Mouse (Mus musculus): ENCODE results near the gene Zglp1. TPM values are rescaled to one million over a fixed set of nuclear protein-coding genes. Genes with fewer than 3 reads are reported as not detected.

Zglp1 gene
- polyA plus RNA-seq, 1 experiment from 2014 or later, result 0.86 TPM

- peaks cover 59% of the 10 kb centered on the region for H3K4me1 ChIP-seq
- H3K27me3 ChIP-seq (replicated peaks), result peaks cover 82% of the 10 kb centered on the region
- under 1% methylated on average over 36 of the region's 36 CpGs for WGBS
- H3K4me2 ChIP-seq, result peak overlapping the region; percentile 98
- peak overlapping the region; percentile 59 for H3K4me3 ChIP-seq
- ATAC-seq (replicated peaks), result peak; percentile 72
- H3K9ac ChIP-seq, result peak overlapping the region; percentile 63
- no peaks in the 10 kb centered on the region for H3K9me3 ChIP-seq
- H3K36me3 ChIP-seq (replicated peaks), result no peaks in the 10 kb centered on the region
- 0 out of 2 replicates have a peak overlapping the region, but pooled peaks have one; percentile 39 for H3K27ac ChIP-seq
Measured at GRCm38 (mm10) chr9:21031251-21031895, 35.5 kb downstream of the Zglp1 start.

GRCm38 (mm10) chr9:21030781-21031250 lies 36.1 kb downstream of the Zglp1 start:
- H3K27ac ChIP-seq, result 0 out of 2 replicates have a peak overlapping the region, but pooled peaks have one; percentile 39
- 0% methylated on average over 13 of the region's 13 CpGs for WGBS
- H3K4me2 ChIP-seq, result peak overlapping the region; percentile 98
- H3K9me3 ChIP-seq, result no peaks in the 10 kb centered on the region
- H3K4me3 ChIP-seq, result peak overlapping the region; percentile 59
- peak overlapping the region; percentile 63; the same call in 1 of the 2 replicates for H3K9ac ChIP-seq
- ATAC-seq (replicated peaks), result peak; percentile 61
- peaks cover 76% of the 10 kb centered on the region for H3K27me3 ChIP-seq (replicated peaks)
- H3K4me1 ChIP-seq, result peaks cover 54% of the 10 kb centered on the region
- no peaks in the 10 kb centered on the region for H3K36me3 ChIP-seq (replicated peaks)

- Histone ChIP-seq H3K36me3 (replicated peaks) (no peaks in the 10 kb centered on the region), H3K4me2 (peak overlapping the region; percentile 98; the same call in 1 of the 2 replicates), H3K9ac (no peak overlapping the region), H3K4me1 (peaks cover 47% of the 10 kb centered on the region), H3K4me3 (0 out of 2 replicates have a peak overlapping the region, but pooled peaks have one; percentile 59), H3K27ac (no peak overlapping the region), H3K9me3 (no peaks in the 10 kb centered on the region), H3K27me3 (replicated peaks) (peaks cover 73% of the 10 kb centered on the region)
- 17% methylated on average over 22 of the region's 22 CpGs for WGBS
- ATAC-seq (replicated peaks), result no peak
Measured at GRCm38 (mm10) chr9:21030055-21030600, 36.8 kb downstream of the Zglp1 start.

GRCm38 (mm10) chr9:21029291-21030054 lies 37.4 kb downstream of the Zglp1 start, which contains the start of gene Icam4:
Icam4 (plus strand) TSS chr9:21029373.
- Histone ChIP-seq H3K27ac (no peak within 1 kb of the TSS), H3K9ac (no peak within 1 kb of the TSS), H3K4me1 (peaks cover 47% of the 10 kb centered on the region), H3K4me2 (peak within 1 kb of the TSS; percentile 34), H3K4me3 (0 out of 2 replicates have a peak within 1 kb of the TSS, but pooled peaks have one; percentile 7), H3K9me3 (no peaks in the 10 kb centered on the region), H3K27me3 (replicated peaks) (peaks cover 67% of the 10 kb centered on the region), H3K36me3 (replicated peaks) (no peaks in the 10 kb centered on the region)
- ATAC-seq (replicated peaks), result peak; percentile 9; the same call in 1 of the 2 replicates
- WGBS, result 3% methylated on average over 37 of the region's 37 CpGs

GRCm38 (mm10) chr9:21028560-21029110 lies 38.3 kb downstream of the Zglp1 start:
- Histone ChIP-seq H3K27ac (no peak overlapping the region), H3K9me3 (no peaks in the 10 kb centered on the region), H3K27me3 (replicated peaks) (peaks cover 60% of the 10 kb centered on the region), H3K9ac (no peak overlapping the region), H3K4me3 (no peak overlapping the region), H3K36me3 (replicated peaks) (no peaks in the 10 kb centered on the region), H3K4me2 (no peak overlapping the region), H3K4me1 (peaks cover 46% of the 10 kb centered on the region)
- WGBS, result 77% methylated on average over 6 of the region's 6 CpGs
- ATAC-seq (replicated peaks), result no peak

- H3K27me3 ChIP-seq (replicated peaks), result peaks cover 52% of the 10 kb centered on the region
- no peaks in the 10 kb centered on the region for H3K36me3 ChIP-seq (replicated peaks)
- H3K4me2 ChIP-seq, result no peak overlapping the region
- H3K27ac ChIP-seq, result no peak overlapping the region
- H3K4me3 ChIP-seq, result no peak overlapping the region
- no peak for ATAC-seq (replicated peaks)
- no peaks in the 10 kb centered on the region for H3K9me3 ChIP-seq
- H3K9ac ChIP-seq, result no peak overlapping the region
- WGBS, result 49% methylated on average over 8 of the region's 8 CpGs
- peaks cover 38% of the 10 kb centered on the region for H3K4me1 ChIP-seq
Measured at GRCm38 (mm10) chr9:21027774-21028290, 39.1 kb downstream of the Zglp1 start.

- Histone ChIP-seq H3K36me3 (replicated peaks) (no peaks in the 10 kb centered on the region), H3K4me1 (peaks cover 28% of the 10 kb centered on the region), H3K9ac (no peak overlapping the region), H3K27ac (no peak overlapping the region), H3K9me3 (no peaks in the 10 kb centered on the region), H3K4me3 (no peak overlapping the region), H3K27me3 (replicated peaks) (peaks cover 42% of the 10 kb centered on the region), H3K4me2 (no peak overlapping the region)
- WGBS, result 81% methylated on average over 12 of the region's 12 CpGs
- no peak for ATAC-seq (replicated peaks)
Measured at GRCm38 (mm10) chr9:21026849-21027248, 40.0 kb downstream of the Zglp1 start.

GRCm38 (mm10) chr9:21025258-21025810 lies 41.6 kb downstream of the Zglp1 start:
- Histone ChIP-seq H3K27me3 (replicated peaks) (peaks cover 38% of the 10 kb centered on the region), H3K4me3 (no peak overlapping the region), H3K36me3 (replicated peaks) (no peaks in the 10 kb centered on the region), H3K9me3 (no peaks in the 10 kb centered on the region), H3K27ac (no peak overlapping the region), H3K9ac (no peak overlapping the region), H3K4me1 (peaks cover 13% of the 10 kb centered on the region), H3K4me2 (no peak overlapping the region)
- ATAC-seq (replicated peaks), result no peak
- WGBS, result 73% methylated on average over 19 of the region's 19 CpGs

- no peak overlapping the region for H3K9ac ChIP-seq
- H3K4me1 ChIP-seq, result no peaks in the 10 kb centered on the region
- no peak overlapping the region for H3K4me2 ChIP-seq
- H3K27me3 ChIP-seq (replicated peaks), result peaks cover 26% of the 10 kb centered on the region
- ATAC-seq (replicated peaks), result no peak
- H3K9me3 ChIP-seq, result no peaks in the 10 kb centered on the region
- 87% methylated on average over 1 of the region's 1 CpGs for WGBS
- no peak overlapping the region for H3K4me3 ChIP-seq
- H3K27ac ChIP-seq, result no peak overlapping the region
- H3K36me3 ChIP-seq (replicated peaks), result no peaks in the 10 kb centered on the region
Measured at GRCm38 (mm10) chr9:21022726-21023125, 44.2 kb downstream of the Zglp1 start.

GRCm38 (mm10) chr9:21022288-21022687 lies 44.6 kb downstream of the Zglp1 start:
- no peak for ATAC-seq (replicated peaks)
- no peaks in the 10 kb centered on the region for H3K9me3 ChIP-seq
- H3K4me2 ChIP-seq, result no peak overlapping the region
- H3K9ac ChIP-seq, result no peak overlapping the region
- H3K4me3 ChIP-seq, result no peak overlapping the region
- WGBS, result 71% methylated on average over 6 of the region's 6 CpGs
- H3K27me3 ChIP-seq (replicated peaks), result peaks cover 26% of the 10 kb centered on the region
- no peak overlapping the region for H3K27ac ChIP-seq
- no peaks in the 10 kb centered on the region for H3K4me1 ChIP-seq
- H3K36me3 ChIP-seq (replicated peaks), result no peaks in the 10 kb centered on the region

- ATAC-seq (replicated peaks), result no peak
- Histone ChIP-seq H3K27me3 (replicated peaks) (peaks cover 34% of the 10 kb centered on the region), H3K4me2 (no peak overlapping the region), H3K36me3 (replicated peaks) (no peaks in the 10 kb centered on the region), H3K9ac (no peak overlapping the region), H3K4me1 (no peaks in the 10 kb centered on the region), H3K27ac (no peak overlapping the region), H3K9me3 (no peaks in the 10 kb centered on the region), H3K4me3 (no peak overlapping the region)
- 78% methylated on average over 3 of the region's 3 CpGs for WGBS
Measured at GRCm38 (mm10) chr9:21021363-21021762, 45.5 kb downstream of the Zglp1 start.
